Mouse (Mus musculus) liver, embryonic 14.5 days (tissue): Measurements from ENCODE around the gene Urb1. TPM values are rescaled to one million over a fixed set of nuclear protein-coding genes. Genes with fewer than 3 reads are reported as not detected.

Source experiments
- ATAC-seq: fragments of 200-750 bp; cut with Nextera tagmentation; 2 replicates; pipeline ENCODE4 v1.8.0; 2017; ENCODE audit warnings: moderate number of reproducible peaks, mild to moderate bottlenecking, moderate library complexity; ENCODE audit not compliant: insufficient read depth
- DNase-seq, 3 experiments: peaks; one replicate each; pipeline ENCODE4 v3.0.0-alpha.2; 2012 to 2013; ENCODE audit warnings: low read depth in 3 of 3, low spot score in 3 of 3
- H3K27ac ChIP-seq: fragments of 300-500 bp; sonication (generic); 2 replicates; pipeline ENCODE4 v1.5.1; 2014; ENCODE audit warnings: moderate library complexity, mild to moderate bottlenecking, control low read depth, inconsistent platforms
- H3K27me3 ChIP-seq: fragments of 300-500 bp; sonication (generic); 2 replicates; pipeline ENCODE4 v1.6.1; 2014; ENCODE audit warnings: mild to moderate bottlenecking, low read length, moderate library complexity; ENCODE audit not compliant: control insufficient read depth, insufficient read depth
- H3K36me3 ChIP-seq: fragments of 300-500 bp; sonication (generic); replicated peaks from 2 replicates; pipeline ENCODE4 v1.6.1; 2014; ENCODE audit warnings: low read depth; ENCODE audit not compliant: control insufficient read depth, insufficient read depth
- H3K4me1 ChIP-seq, 2 experiments: fragments of 200-500 bp in 1 of 2; fragments of 300-500 bp in 1 of 2; sonication (generic) in 1 of 2; replicated peaks; 2 replicates each; pipeline ENCODE4 v1.6.1; 2012 to 2014; ENCODE audit warnings: antibody characterized with exemption in 1 of 2, inconsistent platforms in 1 of 2, low read length in 1 of 2; ENCODE audit not compliant: control insufficient read depth in 2 of 2, insufficient read depth in 2 of 2
- H3K4me2 ChIP-seq: fragments of 300-500 bp; sonication (generic); 2 replicates; pipeline ENCODE4 v1.6.1; 2014; ENCODE audit warnings: low read depth, mild to moderate bottlenecking, control low read depth, moderate library complexity
- H3K4me3 ChIP-seq, 2 experiments: fragments of 200-500 bp in 1 of 2; fragments of 300-500 bp in 1 of 2; sonication (generic) in 1 of 2; 2 replicates each; pipeline ENCODE4 v1.5.1; 2012 to 2014; ENCODE audit warnings: low read depth in 2 of 2, low read length in 2 of 2, mild to moderate bottlenecking in 2 of 2, control low read depth in 1 of 2, inconsistent platforms in 1 of 2, moderate library complexity in 1 of 2; ENCODE audit not compliant: insufficient read depth in 1 of 2
- H3K9ac ChIP-seq: fragments of 300-500 bp; sonication (generic); replicated peaks from 2 replicates; pipeline ENCODE4 v1.6.1; 2014; ENCODE audit warnings: mild to moderate bottlenecking, control low read depth, moderate library complexity
- H3K9me3 ChIP-seq: fragments of 300-500 bp; sonication (generic); 2 replicates; pipeline ENCODE4 v1.6.1; 2016; ENCODE audit warnings: low read length, mixed read lengths; ENCODE audit not compliant: control insufficient read depth
- CTCF ChIP-seq: IDR thresholded peaks from 2 replicates; pipeline ENCODE4 v1.5.1; 2016; ENCODE audit warnings: antibody characterized with exemption, low read depth, control low read depth
- EP300 ChIP-seq: IDR thresholded peaks from 2 replicates; pipeline ENCODE4 v1.6.1; 2016; ENCODE audit warnings: antibody characterized with exemption, low read depth
- WGBS: fragments of 180-500 bp; shearing (Covaris S2); extraction: QIAGEN DNeasy Blood & Tissue Kit; methylation state at CpG from one replicate; pipeline ENCODE4 v1.1.7; 2014; ENCODE audit not compliant: insufficient replicate concordance; 5-methylcytosine and 5-hydroxymethylcytosine counted together
- polyA plus RNA-seq, 2 experiments: library from polyadenylated mRNA; depleted of rRNA in 1 of 2; stranded (reverse) in 1 of 2; unstranded in 1 of 2; fragments of >200 nt; fragmentation: Nextera tagmentation in 1 of 2; extraction: Ambion mirVana in 1 of 2; gene quantifications; 2 replicates each; pipeline versions ENCODE4 v1.2.1 to v1.2.3; 2012 to 2014

Urb1 gene
- polyA plus RNA-seq, 2 experiments = 3.6 to 5.0 TPM

- H3K9me3 ChIP-seq = no peaks in the 10 kb centered on the region
- H3K27ac ChIP-seq = no peak overlapping the region
- no peak for TF ChIP-seq CTCF
- no peak for TF ChIP-seq EP300
- no peaks in the 10 kb centered on the region; the same call in 1 of the 2 replicates for H3K27me3 ChIP-seq
- H3K9ac ChIP-seq = peak overlapping the region; percentile 15; the same call in 1 of the 2 replicates
- H3K36me3 ChIP-seq = no peaks in the 10 kb centered on the region
- H3K4me2 ChIP-seq = peak overlapping the region; percentile 64
- 51% methylated on average over 11 of the region's 11 CpGs for WGBS
- peak overlapping the region; percentile 75 to 80 for H3K4me3 ChIP-seq
- ATAC-seq (no peak), DNase-seq (no peak)
- peaks cover 14 to 27% of the 10 kb centered on the region in 2 experiments for H3K4me1 ChIP-seq
Measured at GRCm38 (mm10) chr16:90810716-90811256, 573 bp upstream of the Urb1 start.

GRCm38 (mm10) chr16:90804466-90804865 lies 5.7 kb downstream of the Urb1 start:
- H3K36me3 ChIP-seq = peaks cover 13% of the 10 kb centered on the region
- no peak overlapping the region for H3K27ac ChIP-seq
- no peak overlapping the region for H3K4me2 ChIP-seq
- no peaks in the 10 kb centered on the region for H3K27me3 ChIP-seq
- H3K4me1 ChIP-seq = peaks cover 10 to 22% of the 10 kb centered on the region in 2 experiments
- no peak overlapping the region for H3K9ac ChIP-seq
- no peak overlapping the region for H3K4me3 ChIP-seq
- no peak for DNase-seq
- no peak for TF ChIP-seq CTCF
- no peak for TF ChIP-seq EP300
- ATAC-seq = no peak
- no peaks in the 10 kb centered on the region for H3K9me3 ChIP-seq
- 85% methylated on average over 5 of the region's 5 CpGs for WGBS

- WGBS = 91% methylated on average over 3 of the region's 3 CpGs
- no peaks in the 10 kb centered on the region for H3K9me3 ChIP-seq
- no peak overlapping the region for H3K9ac ChIP-seq
- H3K4me1 ChIP-seq = peaks cover 7 to 11% of the 10 kb centered on the region in 2 experiments
- H3K36me3 ChIP-seq = peaks cover 13% of the 10 kb centered on the region
- ATAC-seq (no peak; the same call in 1 of the 2 replicates), DNase-seq (no peak)
- peak; percentile 76 for TF ChIP-seq CTCF
- TF ChIP-seq EP300 = no peak
- H3K4me2 ChIP-seq = no peak overlapping the region
- no peak overlapping the region for H3K4me3 ChIP-seq
- H3K27me3 ChIP-seq = no peaks in the 10 kb centered on the region
- no peak overlapping the region for H3K27ac ChIP-seq
Measured at GRCm38 (mm10) chr16:90801928-90802327, 8.3 kb downstream of the Urb1 start.

- ATAC-seq (no peak), DNase-seq (no peak)
- H3K9me3 ChIP-seq = no peaks in the 10 kb centered on the region
- H3K4me1 ChIP-seq = peaks cover 6 to 9% of the 10 kb centered on the region in 2 experiments
- H3K4me3 ChIP-seq = no peak overlapping the region
- no peaks in the 10 kb centered on the region for H3K27me3 ChIP-seq
- no peak for TF ChIP-seq EP300
- no peak for TF ChIP-seq CTCF
- H3K36me3 ChIP-seq = peaks cover 17% of the 10 kb centered on the region
- 81% methylated on average over 5 of the region's 5 CpGs for WGBS
- no peak overlapping the region for H3K9ac ChIP-seq
- H3K27ac ChIP-seq = no peak overlapping the region
- no peak overlapping the region for H3K4me2 ChIP-seq
Measured at GRCm38 (mm10) chr16:90801251-90801650, 9.0 kb downstream of the Urb1 start.

GRCm38 (mm10) chr16:90799840-90800239 lies 10.4 kb downstream of the Urb1 start:
- DNase-seq = no peak
- WGBS = 79% methylated on average over 10 of the region's 10 CpGs
- Histone ChIP-seq H3K27ac (no peak overlapping the region), H3K4me1 (no peaks in the 10 kb centered on the region), H3K9me3 (no peaks in the 10 kb centered on the region), H3K4me2 (no peak overlapping the region), H3K27me3 (no peaks in the 10 kb centered on the region), H3K4me3 (no peak overlapping the region), H3K36me3 (peaks cover 17% of the 10 kb centered on the region), H3K9ac (no peak overlapping the region)
- TF ChIP-seq EP300 = no peak
- no peak for TF ChIP-seq CTCF
- no peak for ATAC-seq
